Mouse (Mus musculus) gastrocnemius, postnatal 36 days (tissue): ENCODE measurements around the gene Wdr46. TPM values are rescaled to one million over a fixed set of nuclear protein-coding genes. Genes with fewer than 3 reads are reported as not detected.
"Not testable (repeated sequence)": the region's sequence is repeated elsewhere in the genome, so short reads cannot be mapped to it uniquely, and the experiment has no call there.

Source experiments
- DNase-seq, 2 experiments: peaks; one replicate each; pipeline ENCODE4 v3.0.0; 2022
- intact Hi-C: fragments of 180-260 bp; cut with DNase I; formaldehyde crosslinking; loops from one replicate; pipeline ENCODE4 v1.15.1; 2025
- total RNA-seq, 2 experiments: library from RNA; stranded (reverse); gene quantifications; 2 replicates each; pipeline ENCODE4 v1.2.3; 2021

Wdr46 gene
- total RNA-seq, 2 experiments from 2014 or later: 8.4 to 9.7 TPM

GRCm38 (mm10) chr17:33950131-33950625, 9.7 kb downstream of the Wdr46 start:
- intact Hi-C loops: no loop called here

GRCm38 (mm10) chr17:33951021-33951946, 10.8 kb downstream of the Wdr46 start, which contains the start of gene B3galt4:
B3galt4 (minus strand) TSS chr17:33951488.
- peak; percentile 52 to 59 for DNase-seq
- intact Hi-C loops: no loop called here

More at GRCm38 (mm10) chr17:33950131-33950625, 9.7 kb downstream of the Wdr46 start:
- DNase-seq: no peak

- DNase-seq, intact Hi-C loops: not testable (repeated sequence)
These were observed 11.6 kb downstream of the Wdr46 start for GRCm38 (mm10) chr17:33952015-33952414.

GRCm38 (mm10) chr17:33952879-33953278, 12.4 kb downstream of the Wdr46 start:
- intact Hi-C loops: no loop called here
- DNase-seq: no peak

GRCm38 (mm10) chr17:33953310-33953709, 12.8 kb downstream of the Wdr46 start:
- intact Hi-C loops: no loop called here

GRCm38 (mm10) chr17:33953961-33954565, 13.6 kb downstream of the Wdr46 start:
- no peak for DNase-seq
- intact Hi-C loops: loop anchor here (2.0 kb wide), 1 partner anchor 13 kb away; the partner anchor contains the start of genes Pfdn6 and Wdr46

More at GRCm38 (mm10) chr17:33953310-33953709, 12.8 kb downstream of the Wdr46 start:
- no peak for DNase-seq

GRCm38 (mm10) chr17:33954646-33955554, 14.4 kb downstream of the Wdr46 start:
- intact Hi-C loops: loop anchor here (2.0 kb wide), 1 partner anchor 14 kb away; the partner anchor contains the start of genes Pfdn6 and Wdr46

GRCm38 (mm10) chr17:33955555-33956214, 15.2 kb downstream of the Wdr46 start, which contains the start of the genes Vps52 and Rps18:
Vps52 (plus strand) TSS chr17:33955812.
Rps18 (minus strand) TSS chr17:33956001.
- peak; percentile 90 to 93 for DNase-seq
- intact Hi-C loops: loop anchor here (2.0 kb wide), 1 partner anchor 15 kb away; the partner anchor contains the start of genes Pfdn6 and Wdr46

More at GRCm38 (mm10) chr17:33954646-33955554, 14.4 kb downstream of the Wdr46 start:
- no peak for DNase-seq

GRCm38 (mm10) chr17:33956336-33956735, 15.9 kb downstream of the Wdr46 start:
- no peak for DNase-seq
- intact Hi-C loops: no loop called here

- no peak for DNase-seq
- intact Hi-C loops: no loop called here
These were observed 17.0 kb downstream of the Wdr46 start for GRCm38 (mm10) chr17:33957493-33957892.

GRCm38 (mm10) chr17:33958451-33958850, 18.0 kb downstream of the Wdr46 start:
- intact Hi-C loops: loop anchor here (2.0 kb wide), 1 partner anchor 62 kb away; no protein-coding TSS in a partner anchor
- DNase-seq: peak in 1 of 2 experiments; percentile 11

- intact Hi-C loops: loop anchor here (2.0 kb wide), 1 partner anchor 62 kb away; no protein-coding TSS in a partner anchor
- peak in 1 of 2 experiments; percentile 15 for DNase-seq
These were observed 18.7 kb downstream of the Wdr46 start for GRCm38 (mm10) chr17:33959135-33959534.

GRCm38 (mm10) chr17:33959948-33960347, 19.5 kb downstream of the Wdr46 start:
- DNase-seq: no peak
- intact Hi-C loops: loop anchor here (2.0 kb wide), 1 partner anchor 61 kb away; no protein-coding TSS in a partner anchor

GRCm38 (mm10) chr17:33962876-33963275, 22.4 kb downstream of the Wdr46 start:
- DNase-seq: no peak
- intact Hi-C loops: no loop called here

GRCm38 (mm10) chr17:33965082-33965845, 24.8 kb downstream of the Wdr46 start:
- intact Hi-C loops: loop anchor here (1.0 kb wide), 1 partner anchor 1339 kb away; no protein-coding TSS in a partner anchor
- no peak for DNase-seq

GRCm38 (mm10) chr17:33965846-33966550, 25.5 kb downstream of the Wdr46 start:
- intact Hi-C loops: loop anchor here (1.0 kb wide), 1 partner anchor 1338 kb away; no protein-coding TSS in a partner anchor
- DNase-seq: no peak

- DNase-seq: peak; percentile 68 to 83
- intact Hi-C loops: loop anchor here (1.0 kb wide), 1 partner anchor 14 kb away; no protein-coding TSS in a partner anchor
These were observed 28.0 kb downstream of the Wdr46 start for GRCm38 (mm10) chr17:33968489-33968888.
